Mouse (Mus musculus): ENCODE measurements around the gene Utrn. TPM values are rescaled to one million over a fixed set of nuclear protein-coding genes. Genes with fewer than 3 reads are reported as not detected.
A peak's percentile ranks its signal among the peaks of the same experiment; 100 is the strongest.

Utrn gene
- polyA plus RNA-seq, 1 experiment from 2014 or later, result 11.5 TPM

DNA sequence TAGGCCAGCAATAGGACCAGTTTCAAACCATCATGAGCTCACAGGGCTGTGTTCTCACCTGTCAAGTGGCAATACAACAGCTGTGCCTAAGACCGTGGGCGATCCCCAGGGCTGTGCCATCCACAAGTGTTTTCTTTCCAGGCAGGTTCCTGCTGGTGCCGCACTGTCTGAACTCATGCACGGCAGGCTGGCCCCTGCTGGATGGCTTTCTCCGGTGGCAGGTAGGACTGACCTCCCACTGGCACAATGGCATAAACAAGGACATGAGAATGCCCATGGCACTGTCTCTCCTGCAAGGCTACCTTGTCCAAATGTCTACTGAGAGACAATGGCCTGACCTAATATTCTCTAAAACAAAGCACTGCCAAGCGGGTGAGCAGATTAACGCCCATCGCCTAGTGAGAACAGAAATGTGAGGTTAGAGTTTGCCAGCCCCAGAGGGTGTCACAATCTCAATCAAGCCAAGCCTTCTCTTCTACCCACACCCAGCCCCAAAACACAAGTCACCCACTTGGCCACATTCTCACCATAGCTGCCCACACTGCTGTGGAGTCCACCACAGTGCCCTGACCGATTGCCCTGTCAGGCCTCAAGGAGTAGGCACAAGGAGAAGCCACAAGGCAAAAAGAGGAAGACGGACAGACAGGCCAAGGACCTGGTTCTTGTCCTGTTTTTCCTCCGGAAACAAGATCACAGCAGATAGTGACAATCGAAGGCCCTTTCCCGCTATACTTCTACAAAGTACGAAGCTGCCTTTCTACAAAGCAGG is 32.9 kb downstream of the Utrn start:
- Histone ChIP-seq H3K36me3 (ENCODE audit: inconsistent target) (no peaks in the 10 kb centered on the region), H3K27ac (no peak overlapping the region), H3K79me2 (ENCODE audit: inconsistent target) (no peaks in the 10 kb centered on the region; the same call in 1 of the 2 replicates), H3K4me3 (ENCODE audit: inconsistent target) (no peak overlapping the region)
- WGBS (ENCODE audit: missing documents), result 50% methylated on average over 14 of the region's 14 CpGs

DNA sequence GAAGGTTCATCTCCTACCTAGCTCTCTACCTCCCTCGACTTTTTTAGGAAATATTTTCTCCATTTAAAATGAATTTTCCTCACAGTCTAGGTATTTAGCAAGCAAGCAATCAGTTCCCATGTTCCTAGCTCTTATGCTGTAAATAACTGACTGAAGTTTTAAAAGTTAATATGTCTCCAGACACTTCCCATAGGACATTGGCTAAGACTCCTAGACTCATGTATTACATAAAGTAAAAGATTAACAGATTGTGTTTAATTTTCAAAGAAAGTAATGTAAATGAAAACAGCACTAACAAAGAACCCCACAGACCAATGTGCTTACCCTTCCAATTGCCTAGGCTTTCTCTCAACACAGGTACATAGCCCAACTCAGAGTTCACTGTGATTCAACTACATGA is 35.0 kb downstream of the Utrn start:
- 80% methylated on average over 1 of the region's 1 CpGs for WGBS (ENCODE audit: missing documents)
- no peak overlapping the region for H3K27ac ChIP-seq
- H3K4me3 ChIP-seq (ENCODE audit: inconsistent target), result no peak overlapping the region
- no peaks in the 10 kb centered on the region for H3K36me3 ChIP-seq (ENCODE audit: inconsistent target)
- H3K79me2 ChIP-seq (ENCODE audit: inconsistent target), result peaks cover 12% of the 10 kb centered on the region; the same call in 1 of the 2 replicates

DNA sequence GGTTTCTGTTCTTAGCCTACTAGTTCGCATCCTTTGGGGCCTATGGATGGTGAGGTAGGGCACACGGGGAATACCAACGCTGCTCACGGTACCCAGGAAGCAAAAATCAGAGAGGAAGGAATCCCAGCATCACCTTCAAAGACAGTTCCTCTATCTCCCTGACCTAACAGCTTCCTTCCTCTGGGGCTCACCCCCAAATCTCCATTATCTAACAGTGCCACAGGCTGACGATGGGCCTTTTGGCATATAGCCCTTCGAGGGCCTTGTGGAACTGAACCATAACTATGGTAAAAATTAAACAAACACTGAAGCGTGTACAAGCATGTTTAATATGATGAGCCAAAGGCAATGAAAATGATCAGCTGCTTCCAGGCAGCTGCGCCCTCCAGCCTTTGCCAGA is 37.0 kb downstream of the Utrn start:
- no peak overlapping the region for H3K4me3 ChIP-seq (ENCODE audit: inconsistent target)
- peaks cover 12% of the 10 kb centered on the region; the same call in 1 of the 2 replicates for H3K79me2 ChIP-seq (ENCODE audit: inconsistent target)
- WGBS (ENCODE audit: missing documents), result 58% methylated on average over 8 of the region's 8 CpGs
- H3K27ac ChIP-seq, result no peak overlapping the region
- no peaks in the 10 kb centered on the region for H3K36me3 ChIP-seq (ENCODE audit: inconsistent target)

DNA sequence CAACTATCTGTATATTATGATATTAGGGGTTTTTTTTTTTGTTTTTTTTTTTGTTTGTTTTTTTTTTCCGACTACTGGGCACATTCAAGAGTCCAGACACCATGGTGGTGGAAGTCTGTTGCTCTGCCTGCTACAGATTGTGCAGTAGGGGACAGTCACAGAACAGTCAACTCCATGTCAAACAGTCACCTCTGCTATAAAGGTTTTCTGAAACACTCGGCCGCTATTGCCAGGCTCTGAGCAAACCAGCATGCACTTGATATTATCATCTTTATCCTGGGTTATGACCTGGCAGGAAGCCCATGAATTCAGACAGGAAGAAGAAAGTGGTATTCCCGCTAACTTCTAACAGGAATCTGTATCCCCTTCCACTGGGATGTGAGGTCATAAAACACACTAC is 41.4 kb downstream of the Utrn start:
- Histone ChIP-seq H3K79me2 (ENCODE audit: inconsistent target) (peaks cover 23% of the 10 kb centered on the region; the same call in 1 of the 2 replicates), H3K36me3 (ENCODE audit: inconsistent target) (no peaks in the 10 kb centered on the region), H3K27ac (no peak overlapping the region), H3K4me3 (ENCODE audit: inconsistent target) (no peak overlapping the region)
- WGBS (ENCODE audit: missing documents), result 83% methylated on average over 4 of the region's 4 CpGs

DNA sequence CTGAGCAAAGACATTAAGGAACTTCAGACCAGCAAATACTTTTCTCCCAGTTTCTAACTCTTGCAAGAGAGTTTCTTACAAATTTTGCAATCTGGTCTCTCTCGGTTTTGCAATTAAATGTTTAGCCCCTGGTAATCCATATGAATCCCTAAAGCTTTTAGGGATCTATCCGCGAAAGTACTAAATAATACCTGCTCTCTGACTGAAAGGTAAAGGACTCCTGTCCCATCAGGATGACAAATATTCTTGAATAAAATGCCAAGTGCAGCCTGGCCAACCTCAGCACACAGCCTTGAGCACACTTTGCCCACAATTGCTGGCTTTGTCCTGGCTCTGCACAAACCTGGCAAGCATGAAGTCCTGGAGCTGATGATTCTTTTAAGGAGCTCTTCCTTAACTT is 41.9 kb downstream of the Utrn start:
- H3K36me3 ChIP-seq (ENCODE audit: inconsistent target), result no peaks in the 10 kb centered on the region
- no peak overlapping the region for H3K4me3 ChIP-seq (ENCODE audit: inconsistent target)
- peaks cover 23% of the 10 kb centered on the region; the same call in 1 of the 2 replicates for H3K79me2 ChIP-seq (ENCODE audit: inconsistent target)
- WGBS (ENCODE audit: missing documents), result 75% methylated on average over 3 of the region's 3 CpGs
- no peak overlapping the region for H3K27ac ChIP-seq

DNA sequence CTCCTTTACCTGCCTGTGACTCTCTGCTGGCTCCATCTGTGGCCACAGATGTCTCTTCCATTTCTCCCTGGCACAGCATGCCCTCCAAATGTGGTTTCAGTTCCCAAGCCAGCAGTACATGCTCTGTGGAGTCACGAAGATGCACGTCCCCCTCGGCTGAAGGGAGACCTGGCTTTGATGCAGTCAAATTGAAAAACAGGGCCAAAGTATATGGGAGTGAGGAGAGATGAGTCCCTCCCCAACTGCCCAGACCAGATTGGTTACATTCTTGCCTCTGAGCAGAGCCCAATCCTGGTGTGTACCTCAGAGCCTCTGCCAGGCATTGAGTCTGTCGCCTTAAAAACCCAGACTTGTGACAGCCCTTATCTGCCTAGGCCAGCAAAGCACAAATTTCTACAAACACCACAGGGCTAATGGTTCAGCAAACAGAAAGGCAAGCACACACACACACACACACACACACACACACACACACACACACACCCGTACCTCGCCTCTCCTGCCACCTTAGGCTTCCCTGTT is 42.3 kb downstream of the Utrn start:
- Histone ChIP-seq H3K36me3 (ENCODE audit: inconsistent target) (no peaks in the 10 kb centered on the region), H3K27ac (no peak overlapping the region), H3K79me2 (ENCODE audit: inconsistent target) (peaks cover 23% of the 10 kb centered on the region; the same call in 1 of the 2 replicates), H3K4me3 (ENCODE audit: inconsistent target) (no peak overlapping the region)
- WGBS (ENCODE audit: missing documents), result 58% methylated on average over 5 of the region's 6 CpGs

GRCm38 (mm10) chr10:12824386-12824785 is 44.8 kb downstream of the Utrn start:
- Histone ChIP-seq H3K36me3 (ENCODE audit: inconsistent target) (no peaks in the 10 kb centered on the region), H3K79me2 (ENCODE audit: inconsistent target) (peaks cover 10% of the 10 kb centered on the region; the same call in 1 of the 2 replicates), H3K27ac (no peak overlapping the region), H3K4me3 (ENCODE audit: inconsistent target) (no peak overlapping the region)
- 92% methylated on average over 4 of the region's 4 CpGs for WGBS (ENCODE audit: missing documents)

DNA sequence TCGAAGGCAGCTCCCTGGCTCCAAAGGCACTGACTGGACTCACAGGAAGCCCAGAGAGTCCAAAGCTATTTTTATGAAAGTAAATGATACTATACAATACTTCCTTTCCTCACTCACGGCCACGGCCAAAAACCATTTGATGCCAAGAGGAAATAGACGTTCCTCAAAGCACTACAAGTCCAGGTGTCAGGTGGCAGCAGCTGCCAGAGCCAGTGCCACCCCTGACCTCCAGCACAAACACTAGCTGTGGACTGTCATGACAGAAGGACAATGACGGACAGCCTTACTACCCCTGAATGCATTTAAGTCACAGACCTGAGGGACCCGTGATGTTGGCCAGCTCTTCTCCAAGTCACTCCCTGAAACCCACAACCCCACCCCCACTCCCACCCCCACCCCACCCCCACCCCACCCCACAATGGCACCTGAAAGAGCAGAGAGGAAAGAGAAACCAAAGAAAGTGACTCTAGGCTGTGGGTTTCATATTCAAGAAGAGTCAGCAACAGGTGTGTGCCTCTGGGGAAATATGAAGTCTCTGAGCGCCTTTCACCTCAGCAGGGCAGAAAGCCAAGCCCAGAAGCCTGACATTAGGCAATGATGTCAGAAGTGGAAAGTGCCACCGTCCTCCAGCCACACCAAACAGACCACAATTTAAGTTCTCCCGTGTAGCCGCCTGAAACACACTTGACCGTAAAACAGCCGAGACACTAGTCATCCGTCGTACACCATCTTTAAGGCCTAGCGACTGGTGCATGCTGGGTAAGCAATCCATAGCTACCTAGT is 45.5 kb downstream of the Utrn start:
- no peaks in the 10 kb centered on the region for H3K36me3 ChIP-seq (ENCODE audit: inconsistent target)
- no peak overlapping the region for H3K27ac ChIP-seq
- WGBS (ENCODE audit: missing documents), result 45% methylated on average over 14 of the region's 15 CpGs
- peaks cover 10% of the 10 kb centered on the region; the same call in 1 of the 2 replicates for H3K79me2 ChIP-seq (ENCODE audit: inconsistent target)
- no peak overlapping the region for H3K4me3 ChIP-seq (ENCODE audit: inconsistent target)

DNA sequence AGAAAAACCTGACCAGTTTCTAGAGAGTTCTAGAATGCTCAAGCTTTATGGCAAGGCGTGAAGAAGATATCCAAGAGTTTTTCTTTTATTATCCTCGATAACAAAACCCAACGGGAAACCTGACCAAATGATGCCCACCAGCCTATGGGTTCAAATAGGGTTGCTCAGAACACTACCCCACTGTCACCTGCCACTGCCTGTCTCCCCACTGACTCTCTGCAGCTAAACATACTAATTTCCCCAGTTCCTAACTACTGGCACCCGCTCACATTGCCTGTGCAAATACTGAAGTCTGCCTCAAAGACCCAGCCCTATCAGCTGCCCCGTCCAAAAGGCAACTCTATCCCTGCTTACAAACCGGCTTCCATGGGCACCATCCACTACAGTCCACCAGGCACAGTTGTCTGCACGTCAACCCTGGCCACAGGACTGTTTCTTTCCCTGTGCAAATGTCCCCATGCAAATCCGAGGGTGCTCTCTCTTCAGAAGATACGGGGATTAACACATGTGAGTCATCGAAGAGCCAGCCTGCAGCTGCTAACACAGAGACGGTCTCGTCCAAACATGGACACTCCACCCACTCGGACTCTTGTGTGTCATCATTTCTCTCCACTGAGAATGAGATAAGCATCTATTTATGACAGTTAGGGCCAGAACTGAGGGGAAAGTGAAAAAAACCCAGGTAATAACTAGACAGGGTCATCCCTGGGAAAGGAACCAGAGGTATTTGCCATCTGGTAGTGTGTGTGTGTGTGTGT is 48.0 kb downstream of the Utrn start:
- Histone ChIP-seq H3K27ac (no peak overlapping the region), H3K79me2 (ENCODE audit: inconsistent target) (peaks cover 10% of the 10 kb centered on the region; the same call in 1 of the 2 replicates), H3K4me3 (ENCODE audit: inconsistent target) (no peak overlapping the region), H3K36me3 (ENCODE audit: inconsistent target) (no peaks in the 10 kb centered on the region)
- WGBS (ENCODE audit: missing documents), result 85% methylated on average over 13 of the region's 13 CpGs

DNA sequence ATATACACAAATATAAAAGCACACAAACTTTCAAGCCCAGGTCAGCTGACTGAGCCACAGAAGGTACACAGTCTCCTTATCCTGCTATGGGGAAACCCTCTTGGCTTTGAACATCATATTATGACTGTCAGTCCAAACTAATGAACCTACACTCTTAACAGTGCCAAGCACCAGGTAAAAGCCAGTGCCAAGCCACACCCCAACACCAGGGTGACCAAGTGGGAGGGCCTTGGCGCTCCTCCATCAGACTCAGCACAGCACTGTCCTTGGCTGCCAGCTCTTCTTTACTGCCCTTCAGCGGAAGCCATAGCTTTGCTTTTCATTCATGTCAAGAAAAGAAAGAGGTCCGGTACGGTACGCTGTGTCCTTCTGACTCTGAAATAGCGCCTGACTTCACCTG is 51.8 kb downstream of the Utrn start:
- Histone ChIP-seq H3K27ac (no peak overlapping the region), H3K4me3 (ENCODE audit: inconsistent target) (no peak overlapping the region), H3K79me2 (ENCODE audit: inconsistent target) (peaks cover 4% of the 10 kb centered on the region; the same call in 1 of the 2 replicates), H3K36me3 (ENCODE audit: inconsistent target) (no peaks in the 10 kb centered on the region)
- WGBS (ENCODE audit: missing documents), result 87% methylated on average over 6 of the region's 6 CpGs

GRCm38 (mm10) chr10:12816530-12816929 is 52.6 kb downstream of the Utrn start:
- Histone ChIP-seq H3K27ac (no peak overlapping the region), H3K36me3 (ENCODE audit: inconsistent target) (no peaks in the 10 kb centered on the region), H3K4me3 (ENCODE audit: inconsistent target) (no peak overlapping the region), H3K79me2 (ENCODE audit: inconsistent target) (peaks cover 4% of the 10 kb centered on the region; the same call in 1 of the 2 replicates)
- WGBS (ENCODE audit: missing documents), result 92% methylated on average over 6 of the region's 6 CpGs

- Histone ChIP-seq H3K27ac (no peak overlapping the region), H3K79me2 (ENCODE audit: inconsistent target) (peaks cover 4% of the 10 kb centered on the region; the same call in 1 of the 2 replicates), H3K36me3 (ENCODE audit: inconsistent target) (no peaks in the 10 kb centered on the region), H3K4me3 (ENCODE audit: inconsistent target) (no peak overlapping the region)
- 86% methylated on average over 7 of the region's 7 CpGs for WGBS (ENCODE audit: missing documents)
These were observed 54.8 kb downstream of the Utrn start for GRCm38 (mm10) chr10:12814411-12814810.

GRCm38 (mm10) chr10:12813881-12814280 is 55.3 kb downstream of the Utrn start:
- H3K4me3 ChIP-seq (ENCODE audit: inconsistent target), result peak overlapping the region; percentile 8; the same call in 1 of the 2 replicates
- 40% methylated on average over 4 of the region's 4 CpGs for WGBS (ENCODE audit: missing documents)

DNA sequence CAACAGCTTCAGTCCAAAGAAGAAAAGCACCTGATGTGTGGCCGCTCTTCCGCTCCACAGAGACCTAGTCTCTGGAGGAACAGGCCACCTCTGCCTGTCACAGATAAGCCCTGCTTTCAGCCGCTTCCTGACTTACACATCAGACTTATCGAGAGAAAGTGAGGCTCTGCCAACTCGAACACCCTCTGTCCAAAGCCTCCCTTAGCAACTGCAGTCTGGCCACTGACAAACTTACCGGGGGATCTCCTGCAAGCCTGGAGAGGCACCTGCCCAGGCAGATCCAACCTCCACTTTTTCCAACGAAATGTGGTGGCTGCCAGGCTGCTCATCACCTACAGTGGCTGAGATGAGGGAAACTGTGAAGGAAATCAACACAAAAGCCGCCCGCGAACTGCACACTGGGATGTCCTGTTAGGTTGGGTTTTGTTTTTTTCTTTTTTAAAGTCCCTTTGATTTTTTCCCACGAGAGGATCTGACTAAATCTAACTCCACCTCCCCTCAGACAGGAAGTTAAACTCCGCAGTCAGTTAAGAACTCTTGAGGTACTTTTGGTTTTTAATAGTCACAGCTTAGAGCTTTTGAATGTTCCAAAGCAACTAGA is 55.9 kb downstream of the Utrn start:
- H3K27ac ChIP-seq, result no peak overlapping the region
- peak overlapping the region; percentile 8; the same call in 1 of the 2 replicates for H3K4me3 ChIP-seq (ENCODE audit: inconsistent target)
- peaks cover 7% of the 10 kb centered on the region; the same call in 1 of the 2 replicates for H3K79me2 ChIP-seq (ENCODE audit: inconsistent target)
- 19% methylated on average over 12 of the region's 12 CpGs for WGBS (ENCODE audit: missing documents)
- H3K36me3 ChIP-seq (ENCODE audit: inconsistent target), result no peaks in the 10 kb centered on the region

More at GRCm38 (mm10) chr10:12813881-12814280, 55.3 kb downstream of the Utrn start:
- Histone ChIP-seq H3K79me2 (ENCODE audit: inconsistent target) (peaks cover 4% of the 10 kb centered on the region; the same call in 1 of the 2 replicates), H3K36me3 (ENCODE audit: inconsistent target) (no peaks in the 10 kb centered on the region), H3K27ac (no peak overlapping the region)
